In genomic region chr11:117028861-117029568, GRCm38 (mm10) we compare ENCODE assay signal across 11 mouse cellular contexts.
A peak's percentile ranks its signal among the peaks of the same experiment; 100 is the strongest.
DNase-seq lines count a peak whose midpoint lies in the region; ATAC-seq lines count a peak whose summit lies in the region.
"Had no signal": no experiment of that assay in that cellular context is flagged by ENCODE, and none has a peak within 500 bp of the region (broad histone marks: within the 10 kb centered on the region; RNA-seq: fewer than 3 reads in every experiment).

No protein-coding gene starts in this region.

- peak; percentile 56 for DNase-seq in A20 (ENCODE audit: low read depth, low spot score)
- peak; percentile 57 for DNase-seq in c-Kit-positive CD71-positive TER-119-positive erythroid progenitor cells, embryonic 14.5 days (ENCODE audit: low spot score)
- DNase-seq in layer of hippocampus, adult 18-20 months (ENCODE audit: low spot score in 2 of 2): peak; percentile 48 to 63
- no peak for DNase-seq in adrenal gland, postnatal 10 days
- DNase-seq in lung, postnatal 14 days: no peak
- DNase-seq in adrenal gland, postnatal 14 days: no peak
- DNase-seq in heart, adult 8-10 months (ENCODE audit: low spot score): no peak
- DNase-seq: lung, postnatal 10 days had no signal

- peak; percentile 64 for ATAC-seq in megakaryocyte-erythroid progenitor cell, adult 5-6 weeks (replicated peaks; ENCODE audit: low FRiP score, low TSS enrichment, poor library complexity, severe bottlenecking)
- ATAC-seq: intestine, postnatal 0 days; Patski had no signal

Comparison
In these comparisons a context has a peak if more than half of its experiments do, and no peak if none do; other contexts are left out.
1. DNase-seq: peak in A20 (single experiment), c-Kit-positive CD71-positive TER-119-positive erythroid progenitor cells, embryonic 14.5 days (single experiment) and layer of hippocampus, adult 18-20 months (2 of 2); none in adrenal gland, postnatal 10 days (single experiment), lung, postnatal 14 days (single experiment), adrenal gland, postnatal 14 days (single experiment) and heart, adult 8-10 months (single experiment).